Mouse (Mus musculus) liver, embryonic 13.5 days (tissue): Measurements from ENCODE around the gene Gnmt. TPM values are rescaled to one million over a fixed set of nuclear protein-coding genes. Genes with fewer than 3 reads are reported as not detected.

Experiments used
- ATAC-seq: fragments of 200-750 bp; cut with Nextera tagmentation; 2 replicates; pipeline ENCODE4 v1.8.0; 2017; ENCODE audit warnings: low read depth, mild to moderate bottlenecking, moderate number of reproducible peaks, moderate library complexity
- DNase-seq: peaks from one replicate; pipeline ENCODE4 v3.0.0; 2022
- H3K27ac ChIP-seq: fragments of 300-500 bp; sonication (generic); 2 replicates; pipeline ENCODE4 v1.5.1; 2015; ENCODE audit warnings: moderate library complexity, mild to moderate bottlenecking, inconsistent platforms
- H3K27me3 ChIP-seq: fragments of 300-500 bp; sonication (generic); 2 replicates; pipeline ENCODE4 v1.6.1; 2015; ENCODE audit warnings: mild to moderate bottlenecking, inconsistent platforms
- H3K36me3 ChIP-seq: fragments of 300-500 bp; sonication (generic); 2 replicates; pipeline ENCODE4 v1.6.1; 2015; ENCODE audit warnings: mild to moderate bottlenecking, inconsistent platforms
- H3K4me1 ChIP-seq: fragments of 300-500 bp; sonication (generic); replicated peaks from 2 replicates; pipeline ENCODE4 v1.6.1; 2015; ENCODE audit warnings: inconsistent platforms
- H3K4me2 ChIP-seq: fragments of 300-500 bp; sonication (generic); 2 replicates; pipeline ENCODE4 v1.6.1; 2015; ENCODE audit warnings: inconsistent platforms, mild to moderate bottlenecking, moderate library complexity
- H3K4me3 ChIP-seq: fragments of 300-500 bp; sonication (generic); replicated peaks from 2 replicates; pipeline ENCODE4 v1.5.1; 2015; ENCODE audit warnings: mild to moderate bottlenecking, inconsistent platforms
- H3K9ac ChIP-seq: fragments of 300-500 bp; sonication (generic); 2 replicates; pipeline ENCODE4 v1.6.1; 2015; ENCODE audit warnings: mild to moderate bottlenecking, inconsistent platforms
- H3K9me3 ChIP-seq: fragments of 300-500 bp; sonication (generic); replicated peaks from 2 replicates; pipeline ENCODE4 v1.6.1; 2016; ENCODE audit warnings: inconsistent platforms
- WGBS: fragments of 180-500 bp; shearing (Covaris S2); methylation state at CpG from one replicate; pipeline ENCODE4 v1.1.7; 2015; ENCODE audit not compliant: insufficient replicate concordance; 5-methylcytosine and 5-hydroxymethylcytosine counted together
- polyA plus RNA-seq: library from polyadenylated mRNA; unstranded; fragments of >200 nt; fragmentation: Nextera tagmentation; extraction: Ambion mirVana; gene quantifications from 2 replicates; pipeline ENCODE4 v1.2.1, GENCODE M21; 2015

The Gnmt gene
- polyA plus RNA-seq, 1 experiment from 2014 or later, result 11.7 TPM

- Histone ChIP-seq H3K9ac (no peak overlapping the region), H3K4me3 (no peak overlapping the region), H3K27me3 (no peaks in the 10 kb centered on the region), H3K36me3 (peaks cover 35% of the 10 kb centered on the region), H3K4me1 (peaks cover 29% of the 10 kb centered on the region), H3K27ac (no peak overlapping the region), H3K9me3 (no peaks in the 10 kb centered on the region), H3K4me2 (no peak overlapping the region)
- peak; percentile 37 for DNase-seq
- WGBS, result 81% methylated on average over 11 of the region's 11 CpGs
- ATAC-seq, result no peak
Measured at GRCm38 (mm10) chr17:46714756-46715481, 14.0 kb downstream of the Gnmt start.

- H3K36me3 ChIP-seq, result peaks cover 35% of the 10 kb centered on the region
- H3K4me2 ChIP-seq, result peak overlapping the region; percentile 87; the same call in 1 of the 2 replicates
- no peak overlapping the region for H3K9ac ChIP-seq
- DNase-seq (no peak), ATAC-seq (no peak)
- no peak overlapping the region for H3K27ac ChIP-seq
- H3K4me1 ChIP-seq, result peaks cover 29% of the 10 kb centered on the region
- no peaks in the 10 kb centered on the region for H3K27me3 ChIP-seq
- 86% methylated on average over 9 of the region's 9 CpGs for WGBS
- H3K9me3 ChIP-seq, result no peaks in the 10 kb centered on the region
- H3K4me3 ChIP-seq, result peak overlapping the region; percentile 99; the same call in 1 of the 2 replicates
Measured at GRCm38 (mm10) chr17:46713849-46714248, 15.1 kb downstream of the Gnmt start.

DNA sequence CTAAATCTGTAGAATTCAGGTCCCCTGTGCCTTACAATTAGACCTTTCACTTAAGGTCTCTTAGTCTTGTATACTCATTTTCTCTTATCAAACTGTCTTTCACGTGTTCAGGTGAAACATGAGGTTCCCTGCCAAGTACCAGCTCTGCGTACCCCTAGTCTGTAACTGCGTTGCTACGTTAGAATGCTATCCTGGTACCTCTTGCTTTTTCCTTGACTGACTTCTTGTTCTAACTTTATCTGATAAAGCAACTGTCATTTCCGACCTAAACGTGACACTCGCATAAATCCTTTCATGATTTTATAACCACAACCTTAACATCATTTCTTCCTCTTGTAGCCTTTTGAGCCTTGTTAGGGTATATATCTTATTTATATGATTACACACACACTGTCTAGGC is 16.5 kb downstream of the Gnmt start:
- Histone ChIP-seq H3K4me2 (peak overlapping the region; percentile 87), H3K36me3 (peaks cover 35% of the 10 kb centered on the region), H3K27me3 (no peaks in the 10 kb centered on the region), H3K27ac (peak overlapping the region; percentile 82; the same call in 1 of the 2 replicates), H3K9me3 (no peaks in the 10 kb centered on the region), H3K9ac (peak overlapping the region; percentile 97), H3K4me3 (peak overlapping the region; percentile 99), H3K4me1 (peaks cover 29% of the 10 kb centered on the region)
- DNase-seq (no peak), ATAC-seq (no peak)
- 20% methylated on average over 7 of the region's 7 CpGs for WGBS

GRCm38 (mm10) chr17:46711612-46712271 is 17.2 kb downstream of the Gnmt start:
- Histone ChIP-seq H3K36me3 (peaks cover 31% of the 10 kb centered on the region), H3K27ac (peak overlapping the region; percentile 82), H3K4me1 (peaks cover 29% of the 10 kb centered on the region), H3K4me2 (peak overlapping the region; percentile 87), H3K9me3 (no peaks in the 10 kb centered on the region), H3K4me3 (peak overlapping the region; percentile 99), H3K9ac (peak overlapping the region; percentile 97), H3K27me3 (no peaks in the 10 kb centered on the region)
- peak; percentile 18 for DNase-seq
- WGBS, result under 1% methylated on average over 66 of the region's 76 CpGs
- ATAC-seq, result peak; percentile 69

GRCm38 (mm10) chr17:46710959-46711597 is 17.9 kb downstream of the Gnmt start, which contains the start of gene Pex6:
TSS of gene Pex6 (plus strand) at chr17:46711463.
- 7% methylated on average over 36 of the region's 36 CpGs for WGBS
- H3K27ac ChIP-seq, result peak within 1 kb of the TSS; percentile 82
- H3K36me3 ChIP-seq, result peaks cover 25% of the 10 kb centered on the region
- H3K9me3 ChIP-seq, result no peaks in the 10 kb centered on the region
- peak; percentile 87 for ATAC-seq
- peak within 1 kb of the TSS; percentile 99 for H3K4me3 ChIP-seq
- H3K4me2 ChIP-seq, result peak within 1 kb of the TSS; percentile 87
- peaks cover 34% of the 10 kb centered on the region for H3K4me1 ChIP-seq
- peak; percentile 82 for DNase-seq
- H3K9ac ChIP-seq, result peak within 1 kb of the TSS; percentile 97
- no peaks in the 10 kb centered on the region for H3K27me3 ChIP-seq

GRCm38 (mm10) chr17:46706375-46707089 is 22.4 kb downstream of the Gnmt start:
- H3K9me3 ChIP-seq, result no peaks in the 10 kb centered on the region
- H3K4me3 ChIP-seq, result no peak overlapping the region
- no peak overlapping the region for H3K9ac ChIP-seq
- WGBS, result 84% methylated on average over 14 of the region's 14 CpGs
- H3K4me2 ChIP-seq, result peak overlapping the region; percentile 91; the same call in 1 of the 2 replicates
- H3K4me1 ChIP-seq, result peaks cover 53% of the 10 kb centered on the region
- no peak overlapping the region for H3K27ac ChIP-seq
- no peaks in the 10 kb centered on the region for H3K27me3 ChIP-seq
- DNase-seq, result no peak
- no peak for ATAC-seq
- H3K36me3 ChIP-seq, result 0 out of 2 replicates have a peak, but pooled peaks cover 3% of the 10 kb centered on the region

DNA sequence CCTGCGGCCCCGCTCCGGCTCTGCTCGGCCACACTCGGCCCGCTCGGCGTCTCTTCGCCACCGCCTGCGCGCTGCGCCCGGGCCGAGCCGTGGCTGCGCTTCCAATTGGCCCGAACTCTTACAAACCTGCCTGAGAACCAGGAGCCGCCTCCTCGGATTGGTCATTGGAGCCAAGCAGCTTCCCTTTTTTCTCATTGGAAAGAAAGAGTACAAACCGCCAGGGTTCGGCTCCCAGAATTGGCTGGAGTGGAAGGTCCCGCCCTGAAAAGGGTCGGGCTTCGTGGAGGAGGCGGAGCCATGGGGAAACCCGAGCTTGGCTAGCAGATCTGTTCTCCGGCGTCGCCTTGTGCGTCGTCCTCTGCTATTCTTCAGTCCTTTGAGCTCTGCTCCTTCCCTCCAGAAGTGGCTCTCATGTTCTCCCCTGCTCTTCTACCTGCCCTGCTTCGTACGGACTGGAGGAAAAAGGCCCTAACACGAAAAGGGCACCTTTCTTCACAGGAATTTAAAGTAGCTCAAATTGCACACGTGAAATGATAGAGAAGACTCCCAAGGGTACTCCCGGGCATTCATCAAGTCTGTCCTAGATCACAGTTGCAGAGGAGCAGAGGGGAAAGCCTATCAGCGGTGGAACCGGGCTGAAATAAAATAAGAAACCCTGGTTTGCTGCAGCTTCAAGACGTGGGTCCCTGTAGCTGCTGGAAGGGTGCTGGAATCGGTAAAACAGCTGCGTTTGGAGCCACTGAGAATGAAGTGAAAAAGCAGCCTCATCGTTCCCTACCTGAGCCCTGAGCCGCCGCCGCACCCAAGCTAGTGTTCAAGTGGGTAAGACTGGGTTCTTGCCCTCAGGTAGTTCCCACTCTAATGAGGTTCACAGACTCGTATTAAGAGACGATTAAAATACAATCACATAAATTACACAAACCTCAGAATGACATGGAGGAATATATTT is 23.8 kb downstream of the Gnmt start, which contains the start of gene Ppp2r5d:
Gene Ppp2r5d, minus strand, starts transcription at position 225 of the 949 bp plus-strand sequence.
- 1% methylated on average over 48 of the region's 48 CpGs for WGBS
- DNase-seq, result peak; percentile 97
- Histone ChIP-seq H3K4me3 (peak within 1 kb of the TSS; percentile 91), H3K27ac (peak within 1 kb of the TSS; percentile 85), H3K4me2 (peak within 1 kb of the TSS; percentile 91), H3K27me3 (no peaks in the 10 kb centered on the region), H3K4me1 (peaks cover 52% of the 10 kb centered on the region), H3K9ac (peak within 1 kb of the TSS; percentile 95), H3K9me3 (no peaks in the 10 kb centered on the region), H3K36me3 (peaks cover 10% of the 10 kb centered on the region; the same call in 1 of the 2 replicates)
- peak; percentile 94 for ATAC-seq

DNA sequence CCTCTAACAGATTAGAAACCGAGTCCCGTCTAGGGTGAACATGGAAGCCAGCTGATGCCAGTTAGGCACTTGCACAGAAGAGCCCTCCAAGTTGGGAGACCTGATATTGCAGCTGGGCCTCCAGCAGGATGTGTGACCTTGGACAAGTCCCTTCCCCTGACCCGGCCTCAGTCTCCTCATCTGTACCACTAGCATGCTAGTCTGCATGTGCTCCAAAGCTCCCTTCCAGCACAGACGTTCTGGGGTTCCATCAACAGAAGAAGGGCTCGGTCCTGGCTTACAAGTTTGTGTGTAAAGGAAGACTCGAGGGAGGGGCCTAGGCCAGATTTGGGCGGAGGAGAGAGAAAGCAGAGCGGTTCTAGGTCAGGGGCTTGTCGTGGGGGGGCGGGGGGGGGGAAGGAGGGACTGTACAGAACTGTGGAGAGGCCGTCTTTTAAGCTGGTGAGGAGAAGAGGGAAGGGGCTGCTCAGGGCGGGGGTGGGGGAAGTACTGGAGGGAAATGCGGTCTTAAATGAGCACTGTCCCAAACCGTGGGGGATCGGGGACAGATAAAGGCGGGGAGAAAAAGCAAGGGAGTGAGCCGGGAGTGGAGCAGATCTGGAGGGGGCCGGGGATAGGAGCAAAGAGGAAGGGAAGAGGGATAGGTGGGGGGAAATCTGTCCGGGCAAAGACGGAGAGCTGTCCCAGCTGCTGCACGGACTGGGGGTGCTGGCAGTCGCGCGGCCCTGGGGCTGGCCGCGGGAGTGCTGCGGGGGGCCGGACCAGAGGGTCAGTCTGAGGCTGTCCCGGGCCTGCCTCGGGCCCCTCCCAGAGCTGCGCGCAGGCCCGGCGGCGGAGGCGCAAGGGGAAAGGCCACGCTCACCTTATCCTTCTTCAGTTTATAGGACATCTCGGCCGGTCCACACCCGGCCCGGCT is 24.7 kb downstream of the Gnmt start:
- ATAC-seq (peak; percentile 68; the same call in 1 of the 2 replicates), DNase-seq (no peak)
- Histone ChIP-seq H3K9me3 (no peaks in the 10 kb centered on the region), H3K27me3 (no peaks in the 10 kb centered on the region), H3K27ac (peak overlapping the region; percentile 85), H3K4me1 (peaks cover 62% of the 10 kb centered on the region), H3K4me2 (peak overlapping the region; percentile 91), H3K4me3 (peak overlapping the region; percentile 91), H3K9ac (peak overlapping the region; percentile 95), H3K36me3 (peaks cover 15% of the 10 kb centered on the region; the same call in 1 of the 2 replicates)
- WGBS, result 3% methylated on average over 41 of the region's 41 CpGs

- Histone ChIP-seq H3K36me3 (peaks cover 24% of the 10 kb centered on the region), H3K4me1 (peaks cover 66% of the 10 kb centered on the region), H3K9me3 (no peaks in the 10 kb centered on the region), H3K4me2 (peak overlapping the region; percentile 91), H3K9ac (peak overlapping the region; percentile 95; the same call in 1 of the 2 replicates), H3K4me3 (peak overlapping the region; percentile 91; the same call in 1 of the 2 replicates), H3K27me3 (no peaks in the 10 kb centered on the region), H3K27ac (no peak overlapping the region)
- ATAC-seq (no peak), DNase-seq (no peak)
- 78% methylated on average over 5 of the region's 5 CpGs for WGBS
Measured at GRCm38 (mm10) chr17:46702506-46702905, 26.5 kb downstream of the Gnmt start.
